Mouse (Mus musculus) kidney, postnatal 10 days (tissue): ENCODE measurements at regions not wholly inside any gene's neighbourhood (a gene's known extent, or its start where the extent isn't known, plus 50 kb on each side); places are given as distances from the start of the nearest gene placed in this dataset.

ENCODE experiments used
- DNase-seq: peaks from one replicate; pipeline ENCODE4 v3.0.0; 2021; ENCODE audit warnings: mixed read lengths

- no peak for DNase-seq
Observed at GRCm38 (mm10) chr19:14655302-14656021, 57.6 kb upstream of the Tle4 start.
